In the genomic region with DNA sequence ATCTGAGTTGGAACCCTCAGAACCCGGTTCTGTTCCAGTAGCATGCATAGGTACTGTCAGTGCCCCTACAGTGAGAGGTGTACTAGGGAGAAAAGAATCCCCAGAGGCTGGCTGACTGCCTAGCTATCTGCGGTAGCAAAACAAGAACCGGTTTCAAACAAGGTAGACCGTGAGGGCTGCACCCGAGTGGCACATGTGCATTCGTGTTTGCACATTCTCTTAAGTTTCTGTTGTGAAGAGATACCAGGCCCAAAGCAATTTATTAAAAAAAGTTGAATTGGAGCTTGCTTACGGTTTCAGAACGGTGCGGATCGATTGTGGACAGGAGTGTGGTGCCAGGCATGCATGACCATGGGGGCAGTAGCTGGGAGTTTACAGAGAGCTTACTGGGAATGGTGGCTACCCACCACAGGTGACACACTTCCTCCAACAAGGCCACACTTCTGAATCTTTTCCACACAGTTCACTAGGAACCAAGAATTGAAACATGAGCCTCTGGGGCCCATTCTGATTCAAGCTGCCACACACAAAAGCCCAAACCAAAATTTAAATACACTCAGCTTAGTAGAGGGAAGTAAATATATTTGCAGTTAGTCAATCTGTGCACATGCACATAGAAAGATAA, we compare ENCODE assay signal across 29 mouse cellular contexts. TPM values are rescaled to one million over a fixed set of nuclear protein-coding genes. Genes with fewer than 3 reads are reported as not detected.
DNase-seq lines count a peak whose midpoint lies in the region; ATAC-seq and TF ChIP-seq lines count a peak whose summit lies in the region.
"Had no signal": no experiment of that assay in that cellular context is flagged by ENCODE, and none has a peak within 500 bp of the region (broad histone marks: within the 10 kb centered on the region; RNA-seq: fewer than 3 reads in every experiment).

No protein-coding gene starts in this region.

- H3K36me3 ChIP-seq in embryonic facial prominence, embryonic 13.5 days, result no peaks in the 10 kb centered on the region
- H3K36me3 ChIP-seq in embryonic facial prominence, embryonic 10.5 days (replicated peaks), result no peaks in the 10 kb centered on the region
- no peaks in the 10 kb centered on the region for H3K36me3 ChIP-seq in midbrain, embryonic 11.5 days (ENCODE audit: control insufficient read depth, insufficient read depth, low read length)
- no peaks in the 10 kb centered on the region for H3K36me3 ChIP-seq in midbrain, postnatal 0 days (ENCODE audit: insufficient read depth, low read length)
- no peaks in the 10 kb centered on the region for H3K36me3 ChIP-seq in embryonic facial prominence, embryonic 14.5 days (ENCODE audit: control insufficient read depth, insufficient read depth, low read length)
- H3K36me3 ChIP-seq in stomach, postnatal 0 days (ENCODE audit: control insufficient read depth, insufficient read depth, low read length), result no peaks in the 10 kb centered on the region
- H3K36me3 ChIP-seq: forebrain, embryonic 12.5 days; forebrain, embryonic 15.5 days; heart, embryonic 12.5 days; heart, embryonic 15.5 days had no signal

- no peak overlapping the region for H3K9ac ChIP-seq in embryonic facial prominence, embryonic 13.5 days
- H3K9ac ChIP-seq in midbrain, embryonic 11.5 days (ENCODE audit: low read length), result no peak overlapping the region
- no peak overlapping the region for H3K9ac ChIP-seq in midbrain, postnatal 0 days (replicated peaks; ENCODE audit: low read length, poor library complexity, severe bottlenecking)
- H3K9ac ChIP-seq in embryonic facial prominence, embryonic 14.5 days (ENCODE audit: low read depth, low read length), result no peak overlapping the region
- H3K9ac ChIP-seq in stomach, postnatal 0 days (ENCODE audit: low read length), result no peak overlapping the region
- H3K9ac ChIP-seq: forebrain, embryonic 12.5 days; forebrain, embryonic 15.5 days; heart, embryonic 12.5 days; heart, embryonic 15.5 days; hindbrain, embryonic 14.5 days had no signal

- H3K4me3 ChIP-seq in embryonic facial prominence, embryonic 13.5 days, result no peak overlapping the region
- H3K4me3 ChIP-seq in embryonic facial prominence, embryonic 10.5 days, result no peak overlapping the region
- no peak overlapping the region for H3K4me3 ChIP-seq in midbrain, embryonic 11.5 days (ENCODE audit: low read depth, low read length)
- H3K4me3 ChIP-seq in midbrain, postnatal 0 days (ENCODE audit: low read depth, low read length), result no peak overlapping the region
- no peak overlapping the region for H3K4me3 ChIP-seq in embryonic facial prominence, embryonic 14.5 days (ENCODE audit: low read depth, low read length)
- no peak overlapping the region for H3K4me3 ChIP-seq in stomach, postnatal 0 days (ENCODE audit: low read depth, low read length)
- H3K4me3 ChIP-seq: erythroblast, embryonic 14.5 days; forebrain, embryonic 12.5 days; forebrain, embryonic 15.5 days; heart, embryonic 12.5 days; heart, embryonic 15.5 days had no signal

- H3K27ac ChIP-seq in embryonic facial prominence, embryonic 13.5 days, result peak overlapping the region; percentile 2; the same call in 1 of the 2 replicates
- no peak overlapping the region for H3K27ac ChIP-seq in embryonic facial prominence, embryonic 10.5 days (replicated peaks)
- H3K27ac ChIP-seq in midbrain, embryonic 11.5 days (ENCODE audit: low read depth, low read length), result no peak overlapping the region
- no peak overlapping the region for H3K27ac ChIP-seq in midbrain, postnatal 0 days (ENCODE audit: low read depth, low read length)
- H3K27ac ChIP-seq in embryonic facial prominence, embryonic 14.5 days (replicated peaks; ENCODE audit: low read depth, low read length), result no peak overlapping the region
- peak overlapping the region; percentile 41 for H3K27ac ChIP-seq in stomach, postnatal 0 days (replicated peaks)
- H3K27ac ChIP-seq: forebrain, embryonic 12.5 days; forebrain, embryonic 15.5 days; heart, embryonic 15.5 days; hindbrain, embryonic 14.5 days; hindbrain, postnatal 0 days had no signal

- ATAC-seq in embryonic facial prominence, embryonic 13.5 days (ENCODE audit: insufficient number of reproducible peaks, insufficient read depth, low FRiP score, low TSS enrichment, low read depth), result no peak
- no peak for ATAC-seq in midbrain, embryonic 11.5 days (ENCODE audit: low FRiP score)
- no peak for ATAC-seq in midbrain, postnatal 0 days (ENCODE audit: low FRiP score)
- ATAC-seq in embryonic facial prominence, embryonic 14.5 days (ENCODE audit: low read depth), result no peak
- ATAC-seq in stomach, postnatal 0 days (ENCODE audit: low FRiP score, low TSS enrichment), result no peak
- ATAC-seq: forebrain, embryonic 15.5 days; hindbrain, postnatal 0 days had no signal

- H3K4me2 ChIP-seq in embryonic facial prominence, embryonic 13.5 days, result no peak overlapping the region
- H3K4me2 ChIP-seq in midbrain, embryonic 11.5 days, result no peak overlapping the region
- no peak overlapping the region for H3K4me2 ChIP-seq in midbrain, postnatal 0 days (ENCODE audit: low read depth, low read length, poor library complexity, severe bottlenecking)
- H3K4me2 ChIP-seq in embryonic facial prominence, embryonic 14.5 days (ENCODE audit: low read depth, low read length), result no peak overlapping the region
- H3K4me2 ChIP-seq in stomach, postnatal 0 days (replicated peaks; ENCODE audit: low read depth), result no peak overlapping the region
- H3K4me2 ChIP-seq: forebrain, embryonic 12.5 days; forebrain, embryonic 15.5 days; heart, embryonic 12.5 days; heart, embryonic 15.5 days; hindbrain, embryonic 14.5 days had no signal

- no peak for TF ChIP-seq CTCF in midbrain, postnatal 0 days (IDR thresholded peaks at IDR 0.05)
- TF ChIP-seq CTCF in stomach, postnatal 0 days (IDR thresholded peaks at IDR 0.05; ENCODE audit: low read depth), result no peak

- no peak for DNase-seq in embryonic facial prominence, embryonic 10.5 days (ENCODE audit: low spot score)
- DNase-seq in midbrain, embryonic 11.5 days (ENCODE audit: low spot score, missing footprints), result peak; percentile 59
- no peak for DNase-seq in midbrain, postnatal 0 days (ENCODE audit: low spot score)
- peak; percentile 35 for DNase-seq in embryonic facial prominence, embryonic 14.5 days (ENCODE audit: low spot score)
- peak; percentile 65 for DNase-seq in stomach, postnatal 0 days (ENCODE audit: low spot score)
- no peak for DNase-seq in embryo, embryonic 10 days (ENCODE audit: low spot score)
- no peak for DNase-seq in kidney, adult 11 months
- DNase-seq: adrenal gland, adult 2 months; adrenal gland, postnatal 14 days; B cell, adult 2 months; cerebellum, adult 11 months; cerebellum, adult 2 months; cerebellum, adult 9-11 months; cerebellum, postnatal 25 days; embryo, embryonic 11 days; gastrocnemius, postnatal 25 days; heart, adult 18-20 months; heart, postnatal 10 days; heart, postnatal 36 days had no signal

- no peaks in the 10 kb centered on the region for H3K27me3 ChIP-seq in embryonic facial prominence, embryonic 13.5 days
- H3K27me3 ChIP-seq in embryonic facial prominence, embryonic 10.5 days (replicated peaks; ENCODE audit: low read depth, poor library complexity, severe bottlenecking), result peaks cover 20% of the 10 kb centered on the region
- H3K27me3 ChIP-seq in midbrain, embryonic 11.5 days (ENCODE audit: control insufficient read depth, insufficient read depth, low read length), result peaks cover 3% of the 10 kb centered on the region; the same call in 1 of the 2 replicates
- H3K27me3 ChIP-seq in midbrain, postnatal 0 days (ENCODE audit: insufficient read depth, low read length), result no peaks in the 10 kb centered on the region
- no peaks in the 10 kb centered on the region for H3K27me3 ChIP-seq in embryonic facial prominence, embryonic 14.5 days (replicated peaks; ENCODE audit: control insufficient read depth, insufficient read depth, low read length)
- H3K27me3 ChIP-seq in stomach, postnatal 0 days (ENCODE audit: control insufficient read depth, insufficient read depth, low read length), result no peaks in the 10 kb centered on the region
- H3K27me3 ChIP-seq: forebrain, embryonic 15.5 days; heart, embryonic 12.5 days; heart, embryonic 15.5 days had no signal

- peaks cover 7% of the 10 kb centered on the region; the same call in 1 of the 2 replicates for H3K4me1 ChIP-seq in embryonic facial prominence, embryonic 13.5 days
- H3K4me1 ChIP-seq in embryonic facial prominence, embryonic 10.5 days, result peaks cover 10% of the 10 kb centered on the region; the same call in 1 of the 2 replicates
- no peaks in the 10 kb centered on the region for H3K4me1 ChIP-seq in midbrain, embryonic 11.5 days (ENCODE audit: control insufficient read depth, insufficient read depth, low read length)
- H3K4me1 ChIP-seq in midbrain, postnatal 0 days (ENCODE audit: insufficient read depth, low read length), result no peaks in the 10 kb centered on the region
- H3K4me1 ChIP-seq in embryonic facial prominence, embryonic 14.5 days (ENCODE audit: control insufficient read depth, insufficient read depth, low read length), result peaks cover 4% of the 10 kb centered on the region; the same call in 1 of the 2 replicates
- no peaks in the 10 kb centered on the region for H3K4me1 ChIP-seq in stomach, postnatal 0 days (replicated peaks; ENCODE audit: control insufficient read depth, insufficient read depth)

- no peak for TF ChIP-seq EP300 in stomach, postnatal 0 days (optimal IDR thresholded peaks at IDR 0.05)

- 82% methylated on average over 10 of the region's 10 CpGs for WGBS in embryonic facial prominence, embryonic 13.5 days
- 88% methylated on average over 10 of the region's 10 CpGs for WGBS in embryonic facial prominence, embryonic 10.5 days
- 89% methylated on average over 10 of the region's 10 CpGs for WGBS in midbrain, embryonic 11.5 days
- 90% methylated on average over 10 of the region's 10 CpGs for WGBS in midbrain, postnatal 0 days
- 82% methylated on average over 10 of the region's 10 CpGs for WGBS in embryonic facial prominence, embryonic 14.5 days
- 66% methylated on average over 10 of the region's 10 CpGs for WGBS in stomach, postnatal 0 days

- no peaks in the 10 kb centered on the region for H3K9me3 ChIP-seq in embryonic facial prominence, embryonic 13.5 days
- H3K9me3 ChIP-seq in embryonic facial prominence, embryonic 10.5 days, result no peaks in the 10 kb centered on the region
- H3K9me3 ChIP-seq in midbrain, embryonic 11.5 days (ENCODE audit: control insufficient read depth, low read length), result no peaks in the 10 kb centered on the region
- no peaks in the 10 kb centered on the region for H3K9me3 ChIP-seq in midbrain, postnatal 0 days (ENCODE audit: low read length)
- H3K9me3 ChIP-seq in embryonic facial prominence, embryonic 14.5 days (ENCODE audit: control insufficient read depth, low read length), result no peaks in the 10 kb centered on the region
- H3K9me3 ChIP-seq in stomach, postnatal 0 days (ENCODE audit: control insufficient read depth, low read length), result no peaks in the 10 kb centered on the region
- H3K9me3 ChIP-seq: forebrain, embryonic 12.5 days; forebrain, embryonic 15.5 days; heart, embryonic 15.5 days had no signal

RNA-seq across cellular contexts. Expression of a gene that starts 35.0 kb away (rescaled TPM):
- polyA plus RNA-seq in embryonic facial prominence, embryonic 13.5 days (2015; fragmentation: Nextera tagmentation; extraction: Ambion mirVana), result 0.04 and 0.26 TPM in 2 replicates
- polyA plus RNA-seq in embryonic facial prominence, embryonic 10.5 days (2016; fragmentation: Nextera tagmentation; extraction: Ambion mirVana), result 0.50 TPM in 1 of 2 replicates, not detected in the other
- 0.21 and 0.30 TPM in 2 replicates for polyA plus RNA-seq in midbrain, embryonic 11.5 days (2014; fragmentation: Nextera tagmentation; extraction: Ambion mirVana)
- 0.66 and 4.0 TPM in 2 replicates for total RNA-seq in midbrain, postnatal 0 days (2014; rRNA removed)
- 0.31 and 0.35 TPM in 2 replicates for polyA plus RNA-seq in midbrain, postnatal 0 days (2015; fragmentation: Nextera tagmentation; extraction: Ambion mirVana)
- 4.8 and 5.6 TPM in 2 replicates for polyA plus RNA-seq in embryonic facial prominence, embryonic 14.5 days (2014; fragmentation: Nextera tagmentation; extraction: Ambion mirVana)
- 0.98 and 1.6 TPM in 2 replicates for polyA plus RNA-seq in stomach, postnatal 0 days (2015; fragmentation: Nextera tagmentation; extraction: Ambion mirVana)
- total RNA-seq: gastrocnemius, adult 8-10 months had no signal
- polyA plus RNA-seq: erythroblast, embryonic 14.5 days; forebrain, embryonic 15.5 days; hindbrain, embryonic 11.5 days had no signal

RNA-seq across cellular contexts. Expression of a gene that starts 35.2 kb away (rescaled TPM):
- 8.2 and 9.3 TPM in 2 replicates for polyA plus RNA-seq in embryonic facial prominence, embryonic 13.5 days (2015; fragmentation: Nextera tagmentation; extraction: Ambion mirVana)
- polyA plus RNA-seq in embryonic facial prominence, embryonic 10.5 days (2016; fragmentation: Nextera tagmentation; extraction: Ambion mirVana), result 11.5 and 11.9 TPM in 2 replicates
- 13.6 and 15.7 TPM in 2 replicates for polyA plus RNA-seq in midbrain, embryonic 11.5 days (2014; fragmentation: Nextera tagmentation; extraction: Ambion mirVana)
- 2.0 and 2.4 TPM in 2 replicates for total RNA-seq in midbrain, postnatal 0 days (2014; rRNA removed)
- 1.8 and 2.1 TPM in 2 replicates for polyA plus RNA-seq in midbrain, postnatal 0 days (2015; fragmentation: Nextera tagmentation; extraction: Ambion mirVana)
- polyA plus RNA-seq in embryonic facial prominence, embryonic 14.5 days (2014; fragmentation: Nextera tagmentation; extraction: Ambion mirVana), result 5.2 and 7.2 TPM in 2 replicates
- polyA plus RNA-seq in stomach, postnatal 0 days (2015; fragmentation: Nextera tagmentation; extraction: Ambion mirVana), result 1.7 and 1.8 TPM in 2 replicates

Comparison
In these comparisons a context has a peak if more than half of its experiments do, and no peak if none do; other contexts are left out.
1. H3K27ac ChIP-seq: peak in embryonic facial prominence, embryonic 13.5 days (single experiment) and stomach, postnatal 0 days (single experiment); none in embryonic facial prominence, embryonic 10.5 days (single experiment), midbrain, embryonic 11.5 days (single experiment), midbrain, postnatal 0 days (single experiment) and embryonic facial prominence, embryonic 14.5 days (single experiment).
2. DNase-seq: peak in midbrain, embryonic 11.5 days (single experiment), embryonic facial prominence, embryonic 14.5 days (single experiment) and stomach, postnatal 0 days (single experiment); none in embryonic facial prominence, embryonic 10.5 days (single experiment), midbrain, postnatal 0 days (single experiment), embryo, embryonic 10 days (single experiment) and kidney, adult 11 months (single experiment).